Mouse (Mus musculus): ENCODE results near the gene Ugt8a. TPM values are rescaled to one million over a fixed set of nuclear protein-coding genes. Genes with fewer than 3 reads are reported as not detected.

The Ugt8a gene
- 10 to 100 TPM; 10.0 to 13.2 TPM for total RNA-seq (2023)

DNA sequence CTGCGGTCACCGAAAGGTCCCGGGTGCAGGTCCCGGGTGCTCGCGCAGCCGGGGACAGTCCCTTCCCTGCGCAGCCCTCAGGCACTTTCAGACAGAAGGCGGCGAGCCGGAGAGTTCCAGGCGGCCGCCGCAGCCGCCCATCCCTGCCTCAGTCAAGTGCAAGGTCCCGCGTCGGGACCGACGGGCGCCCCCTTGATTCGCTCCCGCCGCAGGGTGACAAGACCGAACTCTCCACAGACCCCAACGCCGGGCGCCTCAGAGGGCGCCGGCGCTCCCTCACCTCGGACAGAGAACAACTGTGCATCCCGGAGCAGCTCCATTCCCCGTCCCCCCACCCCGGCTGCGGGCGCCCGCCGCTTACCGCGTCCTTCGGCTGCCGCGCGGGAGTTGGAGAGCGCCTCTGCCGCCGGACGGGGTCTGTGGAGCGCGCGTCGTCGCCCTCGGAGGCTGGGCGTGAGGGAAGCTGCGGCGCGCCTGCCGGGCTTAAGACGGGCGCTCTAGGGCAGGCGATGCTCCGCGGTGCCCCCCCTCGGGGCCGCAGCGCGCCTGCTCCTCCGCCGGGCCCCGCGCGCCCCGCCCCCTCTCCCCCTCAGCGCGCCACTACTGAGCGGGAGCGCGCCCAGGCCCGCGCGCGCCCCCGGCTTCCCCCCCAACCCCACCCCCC, at the start of gene Ugt8a:
Gene Ugt8a, minus strand, starts transcription at position 528 of the 664 bp plus-strand sequence.

All from neutrophil, adult 83 days (primary cell).